Mouse (Mus musculus): ENCODE measurements around the gene Hfe2.

GRCm38 (mm10) chr3:96477084-96477483, 47.9 kb upstream of the Hfe2 start:
- TF ChIP-seq POLR2A (IDR thresholded peaks at IDR 0.05; ENCODE audit: insufficient read depth, low read depth, low read length) (no peak), CTCF (IDR thresholded peaks at IDR 0.05; ENCODE audit: insufficient read depth, low read depth, low read length) (no peak)
